Mouse (Mus musculus) thymus, adult 18-20 months (tissue): Measurements from ENCODE around the gene Mef2c.

Source experiments
- DNase-seq, 2 experiments: peaks; one replicate each; pipeline ENCODE4 v3.0.0; 2022; ENCODE audit warnings: mixed read lengths in 2 of 2

Mef2c gene

DNA sequence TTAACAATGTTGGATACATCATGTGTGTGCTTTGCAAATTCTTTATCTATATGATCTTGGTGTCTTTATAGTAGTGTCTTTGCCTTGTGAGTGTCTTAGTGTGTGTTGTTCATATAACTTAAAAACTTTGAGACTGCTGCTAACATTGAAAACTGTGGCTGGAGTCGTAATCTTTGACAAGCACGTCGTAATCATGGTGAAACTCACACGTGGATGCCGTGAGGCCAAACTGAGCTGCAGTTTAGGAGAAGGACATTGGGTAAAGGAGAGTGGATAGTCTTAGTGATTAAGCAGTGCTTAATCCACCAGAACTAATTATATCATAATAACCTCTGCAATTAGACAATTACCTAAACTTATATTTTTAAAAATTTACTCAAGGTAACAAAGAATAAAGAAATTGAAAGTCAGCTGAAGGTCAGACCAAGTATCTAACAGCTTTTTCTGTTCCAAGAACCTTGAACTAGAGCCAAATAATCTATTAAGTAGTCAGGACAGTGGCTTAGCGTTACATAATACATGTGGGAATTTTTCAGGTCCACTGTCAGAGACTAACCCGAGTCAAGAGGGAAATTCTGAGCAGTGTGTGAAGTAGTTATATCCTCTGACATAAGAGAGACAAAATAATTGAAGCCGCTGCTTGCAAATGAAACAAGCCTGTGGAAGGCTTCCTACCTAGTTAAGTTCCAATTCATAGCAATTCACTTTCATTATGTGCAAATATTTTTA, 70.2 kb downstream of the Mef2c start:
- DNase-seq = no peak

DNA sequence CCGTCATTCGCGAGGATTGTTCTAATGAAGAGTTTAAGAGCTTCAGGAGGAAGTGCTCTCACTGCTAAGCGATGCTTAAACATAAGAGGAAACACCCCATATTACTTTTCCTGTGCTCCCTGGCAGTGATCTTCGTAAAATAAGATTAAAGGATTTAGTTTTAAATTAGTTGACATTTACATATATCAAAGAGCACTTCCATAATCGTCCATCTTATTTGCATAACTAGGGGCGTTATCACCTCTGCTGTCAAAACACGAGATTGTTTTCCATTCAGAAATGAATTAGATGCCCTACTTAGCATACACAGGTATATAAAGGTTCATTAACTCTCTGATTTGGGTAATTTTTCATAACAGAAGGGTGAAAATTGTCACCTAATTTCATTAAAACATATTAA, 71.0 kb downstream of the Mef2c start:
- no peak for DNase-seq

DNA sequence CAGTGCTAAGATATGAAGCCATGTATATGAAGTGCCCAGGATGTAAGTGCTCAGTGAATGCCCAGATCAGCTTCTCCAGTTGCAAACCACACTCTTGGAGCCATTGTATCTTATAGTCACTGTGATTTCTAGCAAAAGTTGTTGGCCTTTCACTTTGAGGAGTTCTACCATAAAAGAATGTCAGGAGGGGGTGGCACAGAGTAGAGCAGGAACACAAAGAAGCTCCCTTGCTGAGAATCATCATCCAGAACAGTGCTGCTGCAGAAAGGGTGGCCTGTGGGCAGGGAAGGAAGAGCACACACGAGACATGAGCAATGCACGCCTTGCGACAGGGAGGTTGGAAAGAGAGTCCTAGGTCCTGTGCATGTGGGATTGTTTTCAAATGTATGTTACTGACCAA, 75.6 kb downstream of the Mef2c start:
- no peak for DNase-seq

DNA sequence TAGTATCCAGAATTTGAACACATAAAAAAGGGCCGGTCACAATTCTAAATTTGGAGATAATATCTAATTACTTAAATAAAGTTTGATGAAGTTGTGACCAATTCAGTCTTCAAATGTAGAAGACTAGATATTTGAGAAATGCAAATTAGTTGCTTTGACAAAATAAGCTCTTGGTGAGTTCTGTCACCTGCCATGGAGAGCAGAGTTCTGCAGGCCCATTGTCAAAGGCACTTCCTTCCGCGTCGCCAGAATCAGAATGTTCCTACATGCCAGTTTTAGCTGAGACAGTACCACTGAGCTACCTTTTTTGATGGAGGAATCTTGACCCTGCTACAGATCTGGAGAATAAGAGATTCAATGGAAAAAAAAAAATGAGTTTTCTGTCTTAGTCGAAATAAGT, 77.0 kb downstream of the Mef2c start:
- DNase-seq = no peak

DNA sequence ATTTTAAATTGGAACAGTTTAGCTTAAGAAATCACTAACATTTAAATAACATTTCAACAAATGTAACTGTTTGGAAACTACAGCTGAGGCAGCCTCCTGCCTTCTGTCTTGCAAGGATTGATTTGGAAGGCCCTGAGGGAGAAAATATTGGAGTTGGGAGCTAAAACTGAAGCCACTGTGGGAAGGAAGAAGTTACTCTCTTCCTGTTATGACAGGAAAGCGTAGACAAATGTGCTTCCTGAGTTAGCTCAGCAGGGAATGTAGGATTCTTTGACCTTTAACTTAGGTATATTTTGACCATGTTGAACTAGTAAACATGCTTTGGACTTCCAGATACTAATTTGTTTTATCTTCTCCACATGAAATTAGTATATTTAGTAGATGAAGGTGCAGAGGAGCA, 78.7 kb downstream of the Mef2c start:
- DNase-seq = no peak

DNA sequence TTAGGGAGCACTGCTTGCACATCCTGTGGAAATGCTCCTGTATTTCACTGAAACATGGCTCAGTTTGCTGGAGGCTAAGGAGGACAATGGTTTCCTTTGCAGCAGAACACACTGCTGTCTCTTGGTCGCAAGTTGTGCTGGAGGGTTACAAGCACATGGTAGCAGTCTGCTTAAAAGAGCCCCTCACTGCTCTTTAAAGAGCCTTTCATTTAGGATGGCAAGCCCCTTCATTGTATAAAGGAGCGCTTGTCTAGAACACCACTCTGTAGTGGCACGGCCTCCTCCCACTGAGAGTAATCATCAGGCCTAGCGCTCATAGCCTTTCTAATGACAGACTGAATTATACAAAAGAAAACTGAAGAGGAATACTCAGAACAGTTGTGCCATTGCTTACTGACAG, 80.0 kb downstream of the Mef2c start:
- DNase-seq = no peak

DNA sequence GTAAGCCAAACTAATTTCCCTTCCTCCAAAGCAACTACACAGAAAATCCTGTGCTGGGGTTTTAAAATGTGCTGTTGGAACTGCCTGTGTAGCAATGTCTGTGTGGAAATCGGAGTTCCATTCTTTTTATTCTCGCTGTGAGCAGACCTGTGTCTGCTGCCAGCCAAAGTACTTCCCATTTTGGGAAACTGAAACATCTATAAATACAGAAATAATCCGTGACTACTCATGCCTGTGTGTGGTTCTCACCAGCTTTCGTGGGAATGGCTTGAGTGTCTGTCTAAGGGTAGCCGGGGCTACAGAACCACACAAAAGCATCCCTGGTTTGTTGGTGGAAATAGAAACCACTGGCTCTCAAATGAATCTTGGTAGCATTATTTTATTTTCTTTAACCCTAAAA, 81.5 kb downstream of the Mef2c start:
- no peak for DNase-seq

DNA sequence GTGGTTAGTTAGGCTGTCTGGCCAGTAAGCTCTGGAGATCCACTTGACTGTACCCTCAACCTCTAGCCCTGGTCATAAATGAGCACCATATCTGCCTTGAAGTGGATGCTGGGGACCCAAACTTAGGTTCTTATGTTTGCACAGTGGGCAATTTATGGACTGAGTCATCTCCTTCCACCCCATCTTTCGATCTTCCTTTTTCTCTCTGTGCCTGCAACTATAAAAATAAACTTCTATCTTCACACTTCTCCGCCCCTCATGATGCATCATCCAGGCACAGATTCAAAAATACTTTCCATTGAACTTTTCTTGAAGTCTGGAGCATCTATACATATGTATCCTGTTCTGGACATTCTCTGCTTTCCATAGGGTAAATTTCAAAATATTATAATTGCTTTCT, 84.4 kb downstream of the Mef2c start:
- no peak for DNase-seq

DNA sequence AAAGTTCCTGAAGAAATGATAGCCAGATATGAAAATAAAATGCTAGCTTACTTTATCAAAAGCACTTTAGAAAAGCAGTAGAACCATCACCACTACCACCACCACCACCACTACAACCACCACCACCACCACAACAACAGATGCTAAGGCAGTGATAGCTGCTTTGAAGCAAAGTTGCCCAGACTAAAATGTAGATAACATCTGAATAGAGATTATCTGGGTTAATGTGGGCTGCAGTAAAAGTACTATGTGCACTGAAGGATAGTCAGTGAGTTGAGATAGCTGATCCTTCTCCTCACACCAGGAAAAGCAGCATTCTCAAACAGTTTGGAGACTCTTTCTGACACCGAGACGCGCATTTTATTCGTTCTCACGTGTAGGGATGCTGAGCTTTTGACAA, 87.1 kb downstream of the Mef2c start:
- DNase-seq = no peak

DNA sequence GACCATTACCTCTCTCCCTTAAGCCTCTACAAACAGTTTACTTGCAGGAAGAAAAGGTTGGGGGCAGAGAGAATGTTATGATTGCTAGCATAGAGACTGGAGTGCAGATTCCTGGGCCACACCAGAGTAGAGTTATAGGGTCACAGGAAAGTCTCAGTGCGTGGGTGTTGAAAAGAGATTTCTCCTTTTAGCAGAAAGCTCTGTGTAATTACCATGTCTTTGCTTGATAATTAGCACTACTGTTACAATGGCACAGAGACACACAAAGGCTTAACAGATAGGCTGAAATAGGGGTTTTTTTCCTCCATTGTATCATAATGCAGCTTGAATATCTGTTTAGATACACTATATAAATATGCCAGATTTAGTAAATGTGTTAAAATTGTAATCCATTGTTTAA, 91.6 kb downstream of the Mef2c start:
- no peak for DNase-seq

DNA sequence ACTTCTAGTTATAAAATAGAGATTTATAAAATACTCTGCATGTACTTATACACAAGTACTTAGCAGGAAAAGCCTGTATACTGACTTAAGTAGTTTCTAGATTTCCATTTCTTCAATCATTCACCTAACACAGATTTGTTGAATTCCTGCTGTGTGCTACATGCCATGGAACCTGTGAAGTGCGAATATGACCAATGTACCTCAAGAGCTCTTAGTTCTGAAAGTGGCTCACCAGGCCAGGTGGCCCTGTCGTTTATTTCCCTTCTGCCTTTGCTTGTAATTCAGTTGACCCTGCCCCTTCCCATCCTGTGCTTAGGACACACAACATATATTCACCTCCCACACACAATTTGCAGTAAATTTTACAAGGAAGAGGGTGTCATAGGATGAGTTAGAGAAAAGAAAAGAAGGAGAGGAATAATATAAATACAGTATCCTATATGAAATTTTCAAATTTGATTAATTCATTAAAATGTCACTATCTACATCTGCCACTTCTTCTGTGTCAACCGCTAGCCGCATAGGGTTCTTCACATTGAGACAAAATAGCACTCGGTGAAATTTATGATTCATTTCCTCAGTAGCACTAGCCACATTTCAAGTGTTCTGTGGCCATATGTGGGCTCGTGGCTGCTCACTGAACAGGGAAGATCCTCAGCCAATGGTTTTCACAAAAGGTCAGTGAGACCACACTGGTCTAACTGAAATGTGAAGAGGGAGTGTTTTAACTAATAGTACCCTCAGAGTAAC, 93.3 kb downstream of the Mef2c start:
- DNase-seq = no peak

DNA sequence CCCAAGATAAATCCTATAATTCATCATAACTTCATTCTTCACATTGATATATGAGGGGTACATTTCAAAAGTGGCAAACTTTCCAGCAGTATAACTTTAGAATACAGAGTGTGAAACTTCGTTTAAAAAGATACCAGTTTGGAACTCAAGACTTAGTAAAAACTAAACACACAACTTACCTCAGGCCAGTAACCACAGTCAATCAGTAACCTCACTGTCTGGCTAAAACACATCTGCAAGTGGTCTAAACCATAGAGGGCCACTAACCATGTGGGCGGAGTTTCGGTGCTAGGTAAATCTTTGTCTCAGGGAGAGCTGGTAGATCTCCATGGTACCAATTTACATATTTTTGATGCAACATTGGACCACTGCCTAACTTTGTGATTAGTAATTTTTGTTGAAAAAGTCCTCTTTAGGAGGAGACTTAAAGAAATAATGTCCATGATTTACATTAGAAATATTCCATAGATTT, 93.9 kb downstream of the Mef2c start:
- no peak for DNase-seq

DNA sequence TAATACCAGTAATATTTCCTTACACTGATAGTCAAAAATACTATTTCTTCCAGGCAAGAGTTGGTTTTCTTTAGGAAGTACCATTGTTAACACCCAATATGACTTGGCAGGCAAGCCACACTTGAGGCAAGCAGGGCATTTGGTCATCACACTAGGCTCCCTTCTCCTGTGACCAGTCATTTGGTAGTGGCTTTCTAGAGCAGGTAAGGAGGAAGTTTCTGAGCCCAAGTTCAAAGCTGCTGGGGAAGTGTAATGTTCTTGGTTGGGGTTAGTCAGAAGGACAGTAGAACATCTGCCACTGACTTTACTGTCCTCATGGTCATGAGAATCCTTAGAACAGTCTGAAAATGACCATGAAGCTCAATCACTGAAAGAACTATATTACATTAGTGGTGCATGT, 96.5 kb downstream of the Mef2c start:
- no peak for DNase-seq

DNA sequence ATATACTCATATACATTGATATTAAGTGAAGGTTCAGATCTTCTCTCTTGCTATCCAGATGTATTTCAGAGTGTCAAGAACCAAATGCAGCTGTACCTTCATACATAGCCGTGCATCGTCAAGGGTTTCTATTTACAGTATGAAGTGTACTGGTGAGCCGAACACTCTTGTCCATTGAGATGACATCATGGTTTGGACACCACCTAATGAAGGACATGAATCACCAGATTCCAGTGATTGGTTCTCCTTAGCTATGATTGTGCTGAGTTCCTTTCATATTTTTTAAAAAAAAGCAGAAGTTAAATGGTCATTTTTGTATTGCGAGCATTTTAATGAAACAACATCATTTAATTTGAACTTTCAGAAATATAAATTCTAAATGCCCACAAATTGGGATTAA, 97.9 kb downstream of the Mef2c start:
- DNase-seq = no peak

DNA sequence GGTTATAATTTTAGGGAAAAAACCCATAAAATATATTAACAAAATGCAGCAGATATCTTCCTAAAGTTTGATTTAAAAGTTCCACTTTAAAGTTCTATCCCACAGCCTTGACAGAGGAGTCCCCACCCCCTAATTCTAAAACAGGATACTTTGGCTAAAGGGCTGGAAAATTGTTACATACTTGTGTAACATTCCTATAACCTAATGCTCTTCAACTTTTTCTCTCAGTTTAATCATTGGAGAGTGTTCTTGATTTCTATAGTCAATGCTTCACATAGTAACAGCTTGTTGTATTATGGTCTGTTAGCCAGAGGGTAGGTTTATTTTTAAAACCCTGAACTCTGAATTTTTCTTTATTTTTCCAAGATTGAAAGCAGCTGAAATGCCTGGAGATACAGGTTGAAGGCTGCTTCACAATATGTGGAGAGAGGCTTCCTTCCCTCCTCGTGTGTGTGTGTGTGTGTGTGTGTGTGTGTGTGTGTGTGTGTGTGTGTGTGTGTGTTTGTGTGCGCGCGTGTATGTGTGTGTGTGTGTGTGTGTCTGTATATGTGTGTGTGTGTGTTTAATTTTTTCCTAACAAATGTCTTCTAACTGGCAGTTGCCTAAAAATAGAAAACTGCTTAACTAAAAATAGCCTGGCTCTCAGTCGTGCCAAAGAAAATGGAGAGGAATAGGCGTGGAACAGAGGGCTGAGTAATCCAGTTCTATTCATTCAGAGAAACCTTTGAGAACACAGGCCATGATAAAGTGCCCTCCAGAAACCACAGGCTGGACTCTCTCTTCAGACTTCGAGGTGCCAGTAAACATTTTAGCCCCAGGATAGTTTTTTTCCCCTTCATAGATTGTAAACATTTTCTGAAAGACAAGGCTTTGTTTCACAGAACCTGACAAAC, 99.8 kb downstream of the Mef2c start:
- DNase-seq = no peak

DNA sequence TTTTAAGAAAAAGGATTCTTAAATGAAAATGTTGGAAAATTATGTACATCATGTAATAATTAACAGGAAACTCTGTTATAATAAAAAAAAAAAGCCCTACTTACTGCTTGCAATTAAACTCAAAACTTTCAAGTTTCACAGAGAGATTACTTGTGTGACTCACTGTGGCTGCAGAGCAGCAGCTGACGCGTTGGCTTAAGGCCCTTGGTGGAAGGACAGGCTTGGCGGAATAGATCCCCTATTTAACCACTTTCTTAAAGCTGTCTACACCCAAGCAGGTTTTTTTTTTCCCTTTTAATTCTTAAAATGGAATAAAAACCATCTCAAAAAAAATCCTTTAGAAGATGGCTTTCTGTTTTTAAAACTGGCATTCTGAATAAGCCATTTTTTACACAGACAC, 100.5 kb downstream of the Mef2c start:
- DNase-seq = no peak

DNA sequence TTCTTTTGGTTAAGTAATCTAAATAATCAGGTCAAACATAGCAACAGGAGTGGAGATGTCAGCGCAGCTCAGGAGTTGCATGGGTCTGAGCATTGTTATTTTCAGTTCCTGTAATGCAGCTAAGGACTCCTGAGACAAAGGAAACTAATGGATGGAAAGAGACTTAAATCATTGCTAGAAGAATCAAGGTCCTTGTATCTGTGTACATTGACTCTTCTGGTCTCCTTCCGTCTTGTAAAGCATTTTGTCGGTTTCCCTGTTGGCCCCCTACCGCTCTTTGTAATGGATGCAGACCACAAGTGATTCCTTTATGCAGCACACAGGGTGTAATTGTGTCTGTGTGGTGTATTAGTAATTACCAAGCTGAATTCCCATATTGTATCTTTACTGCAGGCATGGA, 101.0 kb downstream of the Mef2c start:
- DNase-seq = no peak

DNA sequence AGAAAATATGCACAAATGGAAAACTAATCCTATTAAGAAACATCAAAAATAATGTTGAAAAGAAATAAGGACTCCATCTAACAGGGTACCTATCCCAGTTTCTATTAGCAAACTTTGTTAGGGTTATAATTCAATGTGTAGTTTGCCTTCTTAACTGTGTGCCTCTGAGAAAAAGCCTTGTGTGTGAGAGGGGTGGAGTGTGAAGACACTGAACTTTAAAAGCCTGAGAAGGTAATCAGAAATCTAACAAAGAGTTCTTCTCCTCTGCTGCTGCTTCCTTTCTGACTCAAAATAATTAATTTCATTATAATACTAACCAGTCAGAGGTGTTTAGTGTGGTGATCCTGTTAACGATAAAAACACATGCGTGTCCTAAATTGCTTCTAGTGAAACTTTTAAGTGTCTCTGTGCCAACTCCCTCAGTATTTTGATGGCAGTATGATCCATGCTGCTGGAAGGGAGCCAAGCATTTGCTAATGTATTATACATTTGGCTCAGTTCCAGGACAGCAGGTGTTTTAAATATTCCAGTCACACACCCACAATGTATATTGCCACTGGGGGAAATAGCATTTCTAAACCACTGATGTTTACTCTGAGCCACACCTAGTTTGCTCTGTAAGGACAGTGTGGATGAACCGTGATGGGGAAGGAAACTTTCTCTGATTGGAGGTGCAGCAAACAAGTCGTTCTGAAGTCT, 104.2 kb downstream of the Mef2c start:
- DNase-seq = no peak

DNA sequence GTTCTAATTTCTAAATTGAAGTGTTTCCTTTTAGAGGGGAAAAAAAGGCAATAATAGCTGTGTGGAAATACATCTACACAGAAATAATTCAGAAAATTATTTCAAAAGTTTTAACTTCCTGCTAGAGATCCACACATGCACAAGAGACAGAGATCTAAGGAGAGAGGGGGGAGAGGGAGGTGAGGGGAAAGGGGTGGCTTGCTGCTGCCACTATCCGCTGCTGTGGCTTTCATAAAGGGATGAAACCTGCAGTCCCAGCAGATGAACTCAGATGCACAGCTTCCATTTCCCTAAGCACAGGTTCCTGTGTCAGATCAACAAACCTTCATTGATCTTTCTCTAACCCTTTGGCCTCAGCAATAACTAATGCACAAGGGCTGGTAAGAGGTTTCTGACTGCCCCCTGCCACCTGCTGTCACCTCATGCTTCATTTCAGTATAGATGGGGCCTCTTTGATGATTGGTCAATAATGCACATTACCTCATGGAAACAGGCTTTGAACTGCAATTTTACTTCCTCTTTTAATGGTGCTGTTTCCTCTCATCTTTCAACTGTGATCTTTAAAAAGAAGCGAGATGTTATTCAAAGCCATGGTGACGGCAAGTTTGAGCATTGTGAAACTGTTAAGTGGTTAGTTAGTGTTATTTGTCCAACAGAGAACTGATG, 105.2 kb downstream of the Mef2c start:
- DNase-seq = no peak

DNA sequence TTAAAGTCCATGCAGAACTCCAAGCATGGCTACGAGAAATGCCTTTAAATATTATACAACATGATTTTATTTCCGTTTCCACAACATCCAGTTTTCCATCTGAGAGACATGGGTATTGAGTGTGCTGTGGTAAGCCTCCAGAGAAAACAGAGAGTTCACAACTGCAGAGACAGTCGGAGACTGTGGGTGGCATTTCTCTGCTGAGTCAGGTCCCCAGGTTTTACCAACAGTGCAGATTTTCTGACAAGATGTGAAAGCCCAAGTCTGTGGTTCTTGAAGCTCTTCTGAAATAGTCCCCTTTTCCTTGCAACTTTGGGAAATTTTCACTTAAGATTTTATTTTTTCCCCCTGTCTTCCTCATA, 105.7 kb downstream of the Mef2c start:
- no peak for DNase-seq

DNA sequence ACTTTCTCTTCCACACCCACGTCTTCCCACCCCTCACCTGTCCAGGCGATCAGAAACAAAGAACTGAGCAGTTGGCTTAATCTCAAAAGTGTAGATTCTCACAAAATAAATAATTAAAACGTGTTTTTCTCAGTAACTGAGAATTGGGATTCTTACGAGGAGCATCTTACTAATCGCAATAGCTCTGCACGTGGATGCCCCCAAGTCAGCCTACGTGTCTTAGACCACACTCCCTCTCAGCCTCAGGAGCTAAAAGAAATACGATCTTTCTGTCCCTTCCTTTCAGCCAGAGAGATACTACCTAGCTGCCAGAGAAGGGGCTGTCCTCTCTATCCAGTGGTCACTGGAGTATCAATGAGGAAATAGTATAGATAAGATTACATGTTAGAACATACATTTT, 106.3 kb downstream of the Mef2c start:
- no peak for DNase-seq

DNA sequence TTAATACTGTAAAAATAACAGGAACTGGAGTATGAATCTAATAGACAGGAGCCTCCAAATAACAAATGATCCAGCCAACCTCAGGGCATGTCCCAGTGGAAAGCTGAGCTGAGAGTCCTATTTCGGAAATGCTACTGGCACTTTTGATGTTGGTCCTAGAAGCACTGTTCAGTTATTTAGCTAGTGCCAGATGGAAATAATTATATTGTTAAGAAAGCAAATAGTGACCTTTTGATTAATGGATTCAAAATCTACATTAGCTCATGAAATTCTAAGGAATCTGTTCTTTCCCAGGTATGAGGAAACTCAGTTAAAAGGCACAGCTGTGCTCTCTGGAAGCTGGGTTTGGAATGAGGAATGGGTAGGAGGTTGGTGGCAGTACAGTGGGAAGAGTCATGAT, 108.4 kb downstream of the Mef2c start:
- no peak for DNase-seq

DNA sequence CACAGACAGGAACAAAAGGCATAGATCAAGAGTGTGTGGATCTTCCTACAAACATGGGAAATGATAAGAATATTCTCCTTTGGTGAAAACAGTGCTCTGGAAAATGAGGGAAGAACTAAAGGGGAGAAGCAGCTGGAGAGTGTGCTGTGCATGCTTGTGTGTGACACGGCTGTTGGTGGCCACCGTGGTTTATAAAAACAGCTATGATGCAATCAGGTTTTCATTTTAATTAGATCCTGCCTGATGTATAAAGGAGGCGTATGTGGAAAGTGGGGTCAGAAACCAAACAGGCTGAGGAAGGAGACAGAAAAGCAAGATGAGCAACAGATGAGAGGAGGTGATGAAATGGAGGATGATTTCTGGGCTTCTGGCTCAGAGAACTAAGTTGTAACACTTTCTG, 112.0 kb downstream of the Mef2c start:
- DNase-seq = no peak
